11 mouse cellular contexts compared by ENCODE assay signal in genomic region chr12:80861916-80862315, GRCm38 (mm10).
DNase-seq lines count a peak whose midpoint lies in the region; ATAC-seq and TF ChIP-seq lines count a peak whose summit lies in the region.
"Had no signal": no experiment of that assay in that cellular context is flagged by ENCODE, and none has a peak within 500 bp of the region (broad histone marks: within the 10 kb centered on the region; RNA-seq: fewer than 3 reads in every experiment).

No protein-coding gene starts in this region.

- no peak overlapping the region for H3K4me2 ChIP-seq in hindbrain, embryonic 14.5 days (replicated peaks)

- TF ChIP-seq CTCF in brain, embryonic 14.5 days (IDR thresholded peaks at IDR 0.05; ENCODE audit: borderline replicate concordance, extremely low read depth, insufficient read depth, insufficient read length), result no peak

- WGBS in hindbrain, embryonic 10.5 days, result 12% methylated on average over 1 of the region's 1 CpGs
- WGBS in hindbrain, embryonic 14.5 days, result 5% methylated on average over 1 of the region's 1 CpGs

- intact Hi-C loops in gastrocnemius, postnatal 14 days (cut with DNase I; ENCODE audit: low total_unique reads), result no loop called here

- no peaks in the 10 kb centered on the region for H3K27me3 ChIP-seq in hindbrain, embryonic 10.5 days (ENCODE audit: insufficient read depth, poor library complexity, severe bottlenecking)
- no peaks in the 10 kb centered on the region for H3K27me3 ChIP-seq in hindbrain, embryonic 14.5 days (ENCODE audit: control insufficient read depth, insufficient read depth, low read length)

- H3K4me1 ChIP-seq in hindbrain, embryonic 10.5 days (replicated peaks), result peaks cover 59% of the 10 kb centered on the region
- peaks cover 22% of the 10 kb centered on the region; the same call in 1 of the 2 replicates for H3K4me1 ChIP-seq in hindbrain, embryonic 14.5 days (replicated peaks; ENCODE audit: control insufficient read depth, insufficient read depth, low read length)

- DNase-seq in cerebellum, postnatal 4 days (ENCODE audit: low spot score in 2 of 2), result no peak
- DNase-seq in hindbrain, embryonic 10.5 days (ENCODE audit: low spot score), result no peak
- no peak for DNase-seq in hindbrain, embryonic 14.5 days (ENCODE audit: low spot score)
- DNase-seq in brain, embryonic 14.5 days (ENCODE audit: low read depth), result peak; percentile 78
- peak; percentile 31 for DNase-seq in embryo, embryonic 11 days
- no peak for DNase-seq in gastrocnemius, postnatal 14 days
- no peak for DNase-seq in urinary bladder, postnatal 25 days (ENCODE audit: low spot score)

- peak overlapping the region; percentile 25 for H3K27ac ChIP-seq in hindbrain, embryonic 10.5 days
- H3K27ac ChIP-seq in hindbrain, embryonic 14.5 days, result no peak overlapping the region
- H3K27ac ChIP-seq: kidney, postnatal 0 days; liver, embryonic 14.5 days had no signal

- TF ChIP-seq POLR2A in brain, embryonic 14.5 days (IDR thresholded peaks at IDR 0.05; ENCODE audit: borderline replicate concordance, extremely low read depth, insufficient read depth, insufficient read length, poor library complexity, severe bottlenecking), result no peak

- no peaks in the 10 kb centered on the region for H3K36me3 ChIP-seq in hindbrain, embryonic 10.5 days
- H3K36me3 ChIP-seq in hindbrain, embryonic 14.5 days (replicated peaks; ENCODE audit: control insufficient read depth, insufficient read depth), result no peaks in the 10 kb centered on the region

- H3K4me3 ChIP-seq in hindbrain, embryonic 10.5 days, result no peak overlapping the region
- H3K4me3 ChIP-seq in hindbrain, embryonic 14.5 days (replicated peaks; ENCODE audit: low read length), result no peak overlapping the region
- H3K4me3 ChIP-seq: erythroblast, embryonic 14.5 days had no signal

- peak; percentile 89 for ATAC-seq in cerebellum, adult (ENCODE audit: insufficient number of reproducible peaks, low FRiP score, low TSS enrichment)
- ATAC-seq in hindbrain, embryonic 14.5 days (ENCODE audit: low FRiP score), result no peak

- no peaks in the 10 kb centered on the region for H3K9me3 ChIP-seq in hindbrain, embryonic 10.5 days
- H3K9me3 ChIP-seq in hindbrain, embryonic 14.5 days (ENCODE audit: control insufficient read depth, low read length), result no peaks in the 10 kb centered on the region

- H3K9ac ChIP-seq in hindbrain, embryonic 14.5 days, result no peak overlapping the region
- H3K9ac ChIP-seq: liver, embryonic 14.5 days had no signal

Comparison
In these comparisons a context has a peak if more than half of its experiments do, and no peak if none do; other contexts are left out.
1. DNase-seq: peak in brain, embryonic 14.5 days (single experiment) and embryo, embryonic 11 days (single experiment); none in cerebellum, postnatal 4 days (0 of 2), hindbrain, embryonic 10.5 days (single experiment), hindbrain, embryonic 14.5 days (single experiment), gastrocnemius, postnatal 14 days (single experiment) and urinary bladder, postnatal 25 days (single experiment).